Mouse (Mus musculus): ENCODE results near the gene Ech1. TPM values are rescaled to one million over a fixed set of nuclear protein-coding genes. Genes with fewer than 3 reads are reported as not detected.

Ech1 gene
- polyA plus RNA-seq (2012), result 29.7 and 33.0 TPM in 2 replicates

DNA sequence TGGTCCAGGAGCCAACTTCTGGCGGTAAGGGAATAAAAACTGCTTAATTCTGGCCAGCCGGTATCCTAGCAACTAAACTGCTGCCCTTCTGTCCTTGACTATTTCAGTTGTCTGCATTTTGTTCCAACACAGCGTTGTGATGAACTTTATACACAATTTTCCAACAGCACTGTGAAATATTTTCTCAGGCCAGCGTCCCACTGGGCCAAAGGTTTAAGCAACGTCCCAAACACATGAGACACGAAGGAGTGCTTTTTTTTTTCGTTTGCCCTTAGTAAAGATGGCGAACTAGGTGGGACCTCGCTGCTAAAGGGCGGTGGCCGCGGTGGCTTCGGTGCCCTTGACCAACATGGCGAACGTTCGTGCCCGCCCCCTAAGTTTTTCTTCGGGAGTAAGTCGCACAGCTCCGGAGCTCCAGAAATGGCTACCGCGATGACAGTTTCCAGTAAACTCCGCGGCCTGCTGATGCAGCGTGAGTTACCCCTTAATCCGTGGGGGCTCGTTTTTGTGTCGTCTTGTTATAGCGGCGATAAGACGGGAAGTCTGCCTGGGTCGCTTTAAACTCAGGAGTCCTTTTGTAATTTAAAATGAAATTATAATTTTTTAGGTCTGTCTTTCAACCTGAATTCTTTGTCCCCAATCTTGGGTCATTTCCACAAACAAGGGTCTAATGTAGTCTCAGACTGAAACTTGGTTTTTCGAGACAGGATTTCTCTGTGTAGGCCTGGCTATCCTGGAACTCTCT lies at the start of gene Ech1:
Gene Ech1, plus strand, starts transcription at position 277 of the 745 bp plus-strand sequence.

GRCm38 (mm10) chr7:28788307-28789195 lies 36.5 kb upstream of the Ech1 start, which contains the start of gene Rinl:
Rinl (plus strand) TSS chr7:28788969.

GRCm38 (mm10) chr7:28808221-28808941 lies 16.6 kb upstream of the Ech1 start, which contains the start of gene Hnrnpl:
Hnrnpl (plus strand) TSS chr7:28808541.

DNA sequence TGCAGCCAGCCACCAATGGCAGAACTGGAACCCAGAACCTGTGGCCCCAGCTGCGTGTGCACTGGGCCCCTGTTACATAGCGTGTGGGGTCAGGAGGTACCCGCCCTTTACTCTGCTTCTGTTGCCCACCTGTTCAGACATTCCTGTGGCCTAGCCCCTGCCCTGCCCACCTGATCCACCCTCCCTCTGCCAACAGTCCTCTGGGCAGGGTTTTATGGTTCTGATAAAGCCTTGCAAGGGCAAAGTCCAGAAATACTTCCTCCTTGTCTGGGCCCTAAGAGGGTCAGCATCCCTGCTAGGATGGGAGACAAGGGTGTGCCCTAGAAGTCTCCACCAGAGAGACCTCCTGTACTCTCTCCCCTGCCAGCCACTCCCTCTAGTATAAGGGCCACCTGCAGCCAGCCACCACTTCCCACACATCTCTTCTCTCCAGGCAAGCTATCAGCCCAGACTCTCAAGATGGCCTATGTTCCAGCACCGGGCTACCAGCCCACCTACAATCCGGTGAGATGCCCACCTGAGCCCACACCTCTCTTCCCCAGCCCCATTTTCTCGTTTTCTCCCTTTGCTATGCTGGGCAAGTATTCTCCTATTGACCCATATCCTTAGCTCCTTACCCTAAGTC lies 8.8 kb downstream of the Ech1 start, which contains the start of gene Lgals4:
Gene Lgals4, plus strand, starts transcription at position 132 of the 625 bp plus-strand sequence.

GRCm38 (mm10) chr7:28863540-28863939 lies 38.5 kb downstream of the Ech1 start, which contains the start of gene Lgals7:
Lgals7 (plus strand) TSS chr7:28863853.

DNA sequence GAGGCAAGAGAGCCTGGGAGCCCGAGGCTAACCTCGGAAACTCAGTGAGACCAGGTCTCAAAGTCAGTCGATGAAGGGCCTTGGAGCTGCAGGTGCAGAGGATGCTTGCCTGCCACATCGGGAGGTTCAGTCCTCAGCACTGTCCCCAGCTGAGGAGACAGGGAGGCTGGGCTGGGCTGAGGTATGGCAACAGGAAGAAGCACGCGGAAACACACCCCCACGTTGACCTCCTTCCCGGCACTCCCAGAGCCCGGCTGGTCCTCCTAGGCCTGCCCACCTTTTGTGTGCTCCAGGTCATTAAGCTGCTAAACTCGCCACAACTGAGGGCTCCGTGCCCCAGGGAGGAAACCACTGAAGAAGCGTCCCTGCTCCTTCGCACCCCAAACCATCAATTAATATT lies 56.2 kb downstream of the Ech1 start, which contains the start of gene Capn12:
Gene Capn12, plus strand, starts transcription at position 224 of the 400 bp plus-strand sequence.

Other genes starting within 250 kb of the Ech1 start
- 92.1 and 106 TPM in 2 replicates for gene Samd4b, start 227.1 kb upstream of the Ech1 start, polyA plus RNA-seq (2012)
- 41.7 and 46.1 TPM in 2 replicates for gene Pak4, start 227.0 kb upstream of the Ech1 start, polyA plus RNA-seq (2012)
- not detected in 2 replicates for gene Acp7, start 193.9 kb upstream of the Ech1 start, polyA plus RNA-seq (2012)
- gene Fbxo27, start 132.4 kb upstream of the Ech1 start, polyA plus RNA-seq (2012), result 0.17 and 0.21 TPM in 2 replicates
- 1.5 and 2.0 TPM in 2 replicates for gene Fbxo17, start 108.4 kb upstream of the Ech1 start, polyA plus RNA-seq (2012)
- 279 and 329 TPM in 2 replicates for gene Mrps12, start 83.4 kb upstream of the Ech1 start, polyA plus RNA-seq (2012)
- 46.8 and 59.0 TPM in 2 replicates for gene Sars2, start 83.2 kb upstream of the Ech1 start, polyA plus RNA-seq (2012)
- not detected in 2 replicates for gene Ccer2, start 69.0 kb upstream of the Ech1 start, polyA plus RNA-seq (2012)
- 169 and 196 TPM in 2 replicates for gene Sirt2, start 58.5 kb upstream of the Ech1 start, polyA plus RNA-seq (2012)
- 199 and 221 TPM in 2 replicates for gene Nfkbib, start 57.7 kb upstream of the Ech1 start, polyA plus RNA-seq (2012)
- gene Rinl, start 36.2 kb upstream of the Ech1 start, polyA plus RNA-seq (2012), result 81.2 and 117 TPM in 2 replicates
- gene Hnrnpl, start 16.7 kb upstream of the Ech1 start, polyA plus RNA-seq (2012), result 401 and 425 TPM in 2 replicates
- 1.2 and 3.4 TPM in 2 replicates for gene Lgals4, start 8.6 kb downstream of the Ech1 start, polyA plus RNA-seq (2012)
- gene Lgals7, start 38.6 kb downstream of the Ech1 start, polyA plus RNA-seq (2012), result 0.29 and 0.53 TPM in 2 replicates
- not detected in 2 replicates for gene Capn12, start 56.2 kb downstream of the Ech1 start, polyA plus RNA-seq (2012)
- 339 and 350 TPM in 2 replicates for gene Actn4, start 137.1 kb downstream of the Ech1 start, polyA plus RNA-seq (2012)
- gene Eif3k, start 156.6 kb downstream of the Ech1 start, polyA plus RNA-seq (2012), result 182 and 191 TPM in 2 replicates
- 292 and 327 TPM in 2 replicates for gene Map4k1, start 156.8 kb downstream of the Ech1 start, polyA plus RNA-seq (2012)